Mouse (Mus musculus) ES-E14 (cell line): Measurements from ENCODE around the gene Myo10. TPM values are rescaled to one million over a fixed set of nuclear protein-coding genes. Genes with fewer than 3 reads are reported as not detected.
A peak's percentile ranks its signal among the peaks of the same experiment; 100 is the strongest.

Experiments
- DNase-seq: peaks from one replicate; pipeline ENCODE4 v3.0.0-alpha.2; 2013; ENCODE audit warnings: low read depth, low spot score
- H3K27ac ChIP-seq: 2 replicates; pipeline ENCODE4 v1.5.1; 2012; ENCODE audit warnings: low read depth, mild to moderate bottlenecking, low read length, moderate library complexity, mixed read lengths; ENCODE audit not compliant: poor library complexity, insufficient read depth, severe bottlenecking
- H3K36me3 ChIP-seq: 2 replicates; pipeline ENCODE4 v1.6.1; 2012; ENCODE audit warnings: mild to moderate bottlenecking, low read length, moderate library complexity, mixed read lengths; ENCODE audit not compliant: control insufficient read depth, poor library complexity, insufficient read depth, severe bottlenecking
- H3K4me1 ChIP-seq, 2 experiments: fragments of 150-350 bp in 1 of 2; sonication (generic) in 1 of 2; 2 replicates each; pipeline ENCODE4 v1.6.1; 2012; ENCODE audit warnings: low read length in 2 of 2, mild to moderate bottlenecking in 1 of 2, mixed read lengths in 1 of 2; ENCODE audit not compliant: control insufficient read depth in 2 of 2, insufficient read depth in 2 of 2, poor library complexity in 1 of 2
- H3K4me3 ChIP-seq, 2 experiments: fragments of 150-350 bp in 1 of 2; sonication (generic) in 1 of 2; 2 replicates each; pipeline ENCODE4 v1.5.1; 2012; ENCODE audit warnings: low read length in 2 of 2, low read depth in 1 of 2, mild to moderate bottlenecking in 1 of 2, mixed read lengths in 1 of 2; ENCODE audit not compliant: insufficient read depth in 1 of 2, poor library complexity in 1 of 2, severe bottlenecking in 1 of 2
- H3K9ac ChIP-seq: 2 replicates; pipeline ENCODE4 v1.6.1; 2012; ENCODE audit warnings: low read depth, mild to moderate bottlenecking, low read length, mixed read lengths; ENCODE audit not compliant: poor library complexity, insufficient read depth, severe bottlenecking
- H3K9me3 ChIP-seq: fragments of 150-350 bp; sonication (generic); 2 replicates; pipeline ENCODE4 v1.6.1; 2012; ENCODE audit warnings: low read depth, mild to moderate bottlenecking, low read length; ENCODE audit not compliant: control insufficient read depth, insufficient read depth
- CHD2 ChIP-seq: IDR thresholded peaks from 2 replicates; pipeline ENCODE4 v1.6.1; 2014; ENCODE audit warnings: mild to moderate bottlenecking, low read depth, low read length, inconsistent platforms
- HCFC1 ChIP-seq: IDR thresholded peaks from 2 replicates; pipeline ENCODE4 v1.6.1; 2012; ENCODE audit warnings: low read length, inconsistent platforms, borderline replicate concordance; ENCODE audit not compliant: insufficient read depth
- MAFK ChIP-seq: IDR thresholded peaks from 2 replicates; pipeline ENCODE4 v1.6.1; 2014; ENCODE audit warnings: mild to moderate bottlenecking, low read depth, low read length, inconsistent platforms; ENCODE audit not compliant: insufficient read depth
- ZC3H11A ChIP-seq: IDR thresholded peaks from 2 replicates; pipeline ENCODE4 v1.6.1; 2012; ENCODE audit warnings: low read depth, mild to moderate bottlenecking, inconsistent platforms, low read length, borderline replicate concordance
- ZNF384 ChIP-seq: IDR thresholded peaks from 2 replicates; pipeline ENCODE4 v1.6.1; 2012; ENCODE audit warnings: low read depth, low read length, inconsistent platforms
- in situ Hi-C, 2 experiments: fragments of 600-800 bp; cut with MboI; formaldehyde crosslinking; loops; one replicate each; pipeline ENCODE4 v1.15.1; 2025; ENCODE audit warnings: low sequenced_read_pairs in 2 of 2, inconsistent platforms in 1 of 2; ENCODE audit not compliant: unreplicated experiment in 2 of 2
- total RNA-seq: library from RNA; depleted of rRNA; stranded (reverse); fragments of 300-350 nt; gene quantifications from 2 replicates; pipeline ENCODE4 v1.2.3, GENCODE M21; 2012

Gene Myo10
- total RNA-seq, 1 experiment = 133 TPM

GRCm38 (mm10) chr15:25758037-25758436 is 135.7 kb downstream of the Myo10 start:
- Histone ChIP-seq H3K9ac (peak overlapping the region; percentile 34; the same call in 1 of the 2 replicates), H3K4me1 (peaks cover 9 to 11% of the 10 kb centered on the region in 2 experiments), H3K36me3 (peaks cover 6% of the 10 kb centered on the region), H3K9me3 (no peaks in the 10 kb centered on the region), H3K27ac (peak overlapping the region; percentile 14; the same call in 1 of the 2 replicates), H3K4me3 (peak overlapping the region; percentile 71 to 82)
- no peak for DNase-seq
- in situ Hi-C loops = no loop called here
- no peak for TF ChIP-seq ZNF384
- TF ChIP-seq MAFK = no peak
- no peak for TF ChIP-seq CHD2
- no peak for TF ChIP-seq ZC3H11A
- no peak for TF ChIP-seq HCFC1

- peak overlapping the region; percentile 83 for H3K27ac ChIP-seq
- no peaks in the 10 kb centered on the region for H3K9me3 ChIP-seq
- H3K4me1 ChIP-seq = peaks cover 14% of the 10 kb centered on the region in 2 experiments
- peak overlapping the region; percentile 71 to 82 for H3K4me3 ChIP-seq
- H3K9ac ChIP-seq = peak overlapping the region; percentile 83
- in situ Hi-C loops = no loop called here
- no peak for TF ChIP-seq CHD2
- TF ChIP-seq MAFK = no peak
- no peak for TF ChIP-seq ZNF384
- TF ChIP-seq HCFC1 = peak; percentile 42; the same call in 1 of the 2 replicates
- TF ChIP-seq ZC3H11A = no peak
- DNase-seq = no peak
- H3K36me3 ChIP-seq = peaks cover 12% of the 10 kb centered on the region
Measured at GRCm38 (mm10) chr15:25758500-25759086, 136.3 kb downstream of the Myo10 start.

- no peak for DNase-seq
- in situ Hi-C loops = no loop called here
- no peaks in the 10 kb centered on the region for H3K9me3 ChIP-seq
- peaks cover 24% of the 10 kb centered on the region for H3K36me3 ChIP-seq
- peak overlapping the region; percentile 29; the same call in 1 of the 2 replicates for H3K27ac ChIP-seq
- H3K4me1 ChIP-seq = peaks cover 12 to 27% of the 10 kb centered on the region in 2 experiments
- no peak for TF ChIP-seq ZC3H11A
- TF ChIP-seq ZNF384 = no peak
- no peak for TF ChIP-seq MAFK
- no peak for TF ChIP-seq CHD2
- no peak for TF ChIP-seq HCFC1
- peak overlapping the region; percentile 29 for H3K9ac ChIP-seq
- peak overlapping the region; percentile 71 to 82 for H3K4me3 ChIP-seq
Measured at GRCm38 (mm10) chr15:25760304-25760703, 138.0 kb downstream of the Myo10 start.

- TF ChIP-seq MAFK (no peak), CHD2 (no peak), ZC3H11A (no peak), HCFC1 (no peak), ZNF384 (no peak)
- H3K9ac ChIP-seq = peak overlapping the region; percentile 61; the same call in 1 of the 2 replicates
- peak overlapping the region; percentile 71 to 82 for H3K4me3 ChIP-seq
- peaks cover 28% of the 10 kb centered on the region for H3K36me3 ChIP-seq
- H3K27ac ChIP-seq = peak overlapping the region; percentile 94
- in situ Hi-C loops = no loop called here
- H3K9me3 ChIP-seq = no peaks in the 10 kb centered on the region
- H3K4me1 ChIP-seq = peaks cover 12 to 33% of the 10 kb centered on the region in 2 experiments
- DNase-seq = no peak
Measured at GRCm38 (mm10) chr15:25761049-25761448, 138.7 kb downstream of the Myo10 start.

GRCm38 (mm10) chr15:25761800-25762211 is 139.5 kb downstream of the Myo10 start:
- Histone ChIP-seq H3K9me3 (no peaks in the 10 kb centered on the region), H3K4me1 (peaks cover 14 to 29% of the 10 kb centered on the region in 2 experiments), H3K27ac (peak overlapping the region; percentile 94), H3K36me3 (peaks cover 28% of the 10 kb centered on the region), H3K9ac (peak overlapping the region; percentile 61), H3K4me3 (peak overlapping the region; percentile 53 to 71)
- TF ChIP-seq MAFK (peak; percentile 92), HCFC1 (no peak), CHD2 (peak; percentile 50; the same call in 1 of the 2 replicates), ZNF384 (no peak), ZC3H11A (no peak)
- in situ Hi-C loops = no loop called here
- no peak for DNase-seq
